Comparison of ENCODE assay signal across 13 mouse cellular contexts in genomic region chr3:85465283-85466025, GRCm38 (mm10).
A peak's percentile ranks its signal among the peaks of the same experiment; 100 is the strongest.
DNase-seq lines count a peak whose midpoint lies in the region; ATAC-seq and TF ChIP-seq lines count a peak whose summit lies in the region.
"Had no signal": no experiment of that assay in that cellular context is flagged by ENCODE, and none has a peak within 500 bp of the region (broad histone marks: within the 10 kb centered on the region; RNA-seq: fewer than 3 reads in every experiment).

No protein-coding gene starts in this region.

- no peak overlapping the region for H3K4me3 ChIP-seq in forebrain, postnatal 0 days (ENCODE audit: low read depth, low read length)
- no peak overlapping the region for H3K4me3 ChIP-seq in forebrain, embryonic 13.5 days
- no peak overlapping the region for H3K4me3 ChIP-seq in liver, embryonic 11.5 days (ENCODE audit: low read depth, low read length)
- H3K4me3 ChIP-seq: limb, embryonic 13.5 days had no signal

- H3K36me3 ChIP-seq in forebrain, postnatal 0 days (ENCODE audit: insufficient read depth): no peaks in the 10 kb centered on the region
- H3K36me3 ChIP-seq in forebrain, embryonic 13.5 days (ENCODE audit: poor library complexity, severe bottlenecking): no peaks in the 10 kb centered on the region
- H3K36me3 ChIP-seq in liver, embryonic 11.5 days (ENCODE audit: control insufficient read depth, insufficient read depth, low read length): no peaks in the 10 kb centered on the region
- H3K36me3 ChIP-seq: limb, embryonic 13.5 days had no signal

- H3K4me1 ChIP-seq in forebrain, postnatal 0 days (ENCODE audit: insufficient read depth): no peaks in the 10 kb centered on the region
- H3K4me1 ChIP-seq in forebrain, embryonic 13.5 days: no peaks in the 10 kb centered on the region
- no peaks in the 10 kb centered on the region for H3K4me1 ChIP-seq in liver, embryonic 11.5 days (replicated peaks; ENCODE audit: control insufficient read depth, insufficient read depth, low read length)
- H3K4me1 ChIP-seq: limb, embryonic 13.5 days had no signal

- ATAC-seq in forebrain, postnatal 0 days: peak; percentile 69
- ATAC-seq in forebrain, embryonic 13.5 days: no peak
- ATAC-seq in liver, embryonic 11.5 days (replicated peaks; ENCODE audit: low FRiP score): no peak
- ATAC-seq in erythroid progenitor cell, adult 5-6 weeks (replicated peaks; ENCODE audit: low FRiP score, poor library complexity, severe bottlenecking): no peak

- WGBS in forebrain, postnatal 0 days: 77% methylated on average over 10 of the region's 10 CpGs
- 82% methylated on average over 10 of the region's 10 CpGs for WGBS in forebrain, embryonic 13.5 days
- 75% methylated on average over 10 of the region's 10 CpGs for WGBS in liver, embryonic 11.5 days

- no peaks in the 10 kb centered on the region for H3K27me3 ChIP-seq in forebrain, postnatal 0 days (ENCODE audit: insufficient read depth, low read length)
- H3K27me3 ChIP-seq in forebrain, embryonic 13.5 days: no peaks in the 10 kb centered on the region
- no peaks in the 10 kb centered on the region for H3K27me3 ChIP-seq in liver, embryonic 11.5 days (replicated peaks; ENCODE audit: control insufficient read depth, insufficient read depth, low read length)
- H3K27me3 ChIP-seq: limb, embryonic 13.5 days had no signal

- intact Hi-C loops in left cerebral cortex, postnatal 25 days (cut with DNase I): loop anchor here (1.0 to 2.0 kb wide), 5 partner anchors 25 to 155 kb away; no protein-coding TSS in a partner anchor

- TF ChIP-seq CTCF in forebrain, postnatal 0 days (IDR thresholded peaks at IDR 0.05; ENCODE audit: low read depth): no peak

- DNase-seq in forebrain, postnatal 0 days: peak; percentile 37
- DNase-seq in layer of hippocampus, adult 8-10 months (ENCODE audit: low spot score in 2 of 2): peak; percentile 86 to 89
- peak; percentile 88 to 98 for DNase-seq in left cerebral cortex, postnatal 25 days (ENCODE audit: low spot score in 2 of 2)
- no peak for DNase-seq in thymus, postnatal 25 days
- no peak for DNase-seq in liver, embryonic 11.5 days (ENCODE audit: low spot score)
- no peak for DNase-seq in heart, adult 9 months (ENCODE audit: low spot score in 2 of 2)
- DNase-seq: B cell, adult 2 months; gastrocnemius, postnatal 25 days; kidney, adult 11 months had no signal

- no peaks in the 10 kb centered on the region for H3K9me3 ChIP-seq in forebrain, postnatal 0 days (ENCODE audit: low read length)
- H3K9me3 ChIP-seq in forebrain, embryonic 13.5 days (replicated peaks): no peaks in the 10 kb centered on the region
- no peaks in the 10 kb centered on the region; the same call in 1 of the 2 replicates for H3K9me3 ChIP-seq in liver, embryonic 11.5 days (ENCODE audit: control insufficient read depth, low read length)
- H3K9me3 ChIP-seq: limb, embryonic 13.5 days had no signal

- no peak overlapping the region for H3K4me2 ChIP-seq in forebrain, postnatal 0 days (ENCODE audit: low read depth)
- H3K4me2 ChIP-seq in forebrain, embryonic 13.5 days: no peak overlapping the region
- H3K4me2 ChIP-seq in liver, embryonic 11.5 days: no peak overlapping the region
- H3K4me2 ChIP-seq: limb, embryonic 13.5 days; midbrain, embryonic 11.5 days had no signal

- no peak overlapping the region for H3K27ac ChIP-seq in forebrain, postnatal 0 days (ENCODE audit: low read depth, low read length)
- H3K27ac ChIP-seq in forebrain, embryonic 13.5 days: no peak overlapping the region
- H3K27ac ChIP-seq in liver, embryonic 11.5 days (ENCODE audit: low read depth, low read length): no peak overlapping the region
- H3K27ac ChIP-seq: limb, embryonic 13.5 days had no signal

- H3K9ac ChIP-seq in forebrain, postnatal 0 days: no peak overlapping the region
- H3K9ac ChIP-seq in forebrain, embryonic 13.5 days: no peak overlapping the region
- no peak overlapping the region for H3K9ac ChIP-seq in liver, embryonic 11.5 days (ENCODE audit: low read depth, low read length)
- H3K9ac ChIP-seq: limb, embryonic 13.5 days had no signal

Comparison
In these comparisons a context has a peak if more than half of its experiments do, and no peak if none do; other contexts are left out.
1. DNase-seq: peak in forebrain, postnatal 0 days (single experiment), layer of hippocampus, adult 8-10 months (2 of 2) and left cerebral cortex, postnatal 25 days (2 of 2); none in thymus, postnatal 25 days (single experiment), liver, embryonic 11.5 days (single experiment) and heart, adult 9 months (0 of 2).